Mouse (Mus musculus) midbrain, embryonic 16.5 days (tissue): ENCODE results near the gene Oxct2b. TPM values are rescaled to one million over a fixed set of nuclear protein-coding genes. Genes with fewer than 3 reads are reported as not detected.
"Not testable (repeated sequence)": the region's sequence is repeated elsewhere in the genome, so short reads cannot be mapped to it uniquely, and the experiment has no call there.

Source experiments
- ATAC-seq: fragments of 200-750 bp; cut with Nextera tagmentation; 2 replicates; pipeline ENCODE4 v1.8.0; 2017; ENCODE audit warnings: moderate TSS enrichment
- H3K27ac ChIP-seq: fragments of 300-500 bp; sonication (generic); 2 replicates; pipeline ENCODE4 v1.5.1; 2014; ENCODE audit warnings: mild to moderate bottlenecking, low read length, mixed read lengths
- H3K27me3 ChIP-seq: fragments of 300-500 bp; sonication (generic); 2 replicates; pipeline ENCODE4 v1.6.1; 2014; ENCODE audit warnings: low read depth, low read length, mixed read lengths; ENCODE audit not compliant: control insufficient read depth, insufficient read depth
- H3K36me3 ChIP-seq: fragments of 300-500 bp; sonication (generic); 2 replicates; pipeline ENCODE4 v1.6.1; 2014; ENCODE audit warnings: mild to moderate bottlenecking, low read length, moderate library complexity, mixed read lengths; ENCODE audit not compliant: control insufficient read depth, insufficient read depth
- H3K4me1 ChIP-seq: fragments of 300-500 bp; sonication (generic); 2 replicates; pipeline ENCODE4 v1.6.1; 2014; ENCODE audit warnings: mild to moderate bottlenecking, low read length, mixed read lengths; ENCODE audit not compliant: control insufficient read depth, insufficient read depth
- H3K4me2 ChIP-seq: fragments of 300-500 bp; sonication (generic); 2 replicates; pipeline ENCODE4 v1.6.1; 2014; ENCODE audit warnings: mild to moderate bottlenecking, low read length, mixed read lengths
- H3K4me3 ChIP-seq: fragments of 300-500 bp; sonication (generic); 2 replicates; pipeline ENCODE4 v1.5.1; 2014; ENCODE audit warnings: low read depth, mild to moderate bottlenecking, low read length, moderate library complexity, mixed read lengths
- H3K9ac ChIP-seq: fragments of 300-500 bp; sonication (generic); 2 replicates; pipeline ENCODE4 v1.6.1; 2014; ENCODE audit warnings: low read depth, low read length, mixed read lengths
- H3K9me3 ChIP-seq: fragments of 300-500 bp; sonication (generic); replicated peaks from 2 replicates; pipeline ENCODE4 v1.6.1; 2014; ENCODE audit warnings: mild to moderate bottlenecking, low read length, mixed read lengths; ENCODE audit not compliant: control insufficient read depth, poor library complexity, severe bottlenecking
- WGBS: fragments of 180-500 bp; shearing (Covaris S2); extraction: QIAGEN DNeasy Blood & Tissue Kit; methylation state at CpG from one replicate; pipeline ENCODE4 v1.1.7; 2014; 5-methylcytosine and 5-hydroxymethylcytosine counted together
- polyA plus RNA-seq: library from polyadenylated mRNA; unstranded; fragments of >200 nt; fragmentation: Nextera tagmentation; extraction: Ambion mirVana; gene quantifications from 2 replicates; pipeline ENCODE4 v1.2.1, GENCODE M21; 2015

Oxct2b gene
- polyA plus RNA-seq, 1 experiment from 2014 or later: 0.54 TPM

DNA sequence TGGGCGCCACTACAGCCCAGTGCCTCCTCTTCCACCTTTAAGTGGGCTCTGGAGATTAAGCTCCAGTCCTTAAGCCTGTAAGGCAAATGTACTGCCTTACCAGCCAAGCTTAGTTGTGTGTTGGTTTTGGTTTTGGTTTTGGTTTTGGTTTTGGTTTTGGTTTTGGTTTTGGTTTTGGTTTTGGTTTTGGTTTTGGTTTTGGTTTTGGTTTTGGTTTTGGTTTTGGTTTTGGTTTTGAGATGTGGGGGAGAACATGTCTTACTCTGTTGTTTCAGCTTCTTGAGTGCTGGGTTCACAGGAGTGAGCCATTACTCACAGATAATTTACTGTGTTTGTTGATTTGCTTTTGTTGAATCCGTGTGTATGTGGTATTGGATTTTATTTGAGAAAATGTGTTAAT lies 30.8 kb upstream of the Oxct2b start:
- no peak for ATAC-seq
- no peak overlapping the region for H3K27ac ChIP-seq
- H3K27me3 ChIP-seq: no peaks in the 10 kb centered on the region
- 74% methylated on average over 2 of the region's 2 CpGs for WGBS
- H3K4me2 ChIP-seq: no peak overlapping the region
- H3K9ac ChIP-seq: no peak overlapping the region
- H3K4me3 ChIP-seq: no peak overlapping the region
- H3K4me1 ChIP-seq: no peaks in the 10 kb centered on the region
- no peaks in the 10 kb centered on the region for H3K9me3 ChIP-seq
- H3K36me3 ChIP-seq: no peaks in the 10 kb centered on the region

DNA sequence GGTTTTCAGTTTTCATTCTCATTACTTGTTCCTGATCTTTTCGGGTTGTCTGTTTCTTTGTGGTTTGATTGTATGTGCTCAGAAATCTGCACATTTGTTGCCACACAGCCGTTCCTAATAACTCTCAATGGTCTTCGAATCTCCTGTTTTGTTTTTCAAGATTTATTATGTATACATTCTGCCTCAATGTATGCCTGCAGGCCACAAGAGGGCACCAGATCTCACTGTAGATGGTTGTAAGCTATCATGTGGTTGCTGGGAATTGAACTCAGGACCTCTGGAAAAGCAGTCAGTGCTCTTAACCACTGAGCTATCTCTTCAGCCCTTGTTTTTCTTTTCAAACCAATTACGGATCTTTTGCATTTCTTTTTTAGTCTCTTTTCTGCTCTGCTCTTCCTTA lies 29.7 kb upstream of the Oxct2b start:
- WGBS: 88% methylated on average over 4 of the region's 4 CpGs
- no peak overlapping the region for H3K9ac ChIP-seq
- H3K9me3 ChIP-seq: no peaks in the 10 kb centered on the region
- no peaks in the 10 kb centered on the region for H3K36me3 ChIP-seq
- ATAC-seq: no peak
- H3K4me1 ChIP-seq: no peaks in the 10 kb centered on the region
- H3K27ac ChIP-seq: no peak overlapping the region
- H3K27me3 ChIP-seq: no peaks in the 10 kb centered on the region
- no peak overlapping the region for H3K4me2 ChIP-seq
- no peak overlapping the region for H3K4me3 ChIP-seq

DNA sequence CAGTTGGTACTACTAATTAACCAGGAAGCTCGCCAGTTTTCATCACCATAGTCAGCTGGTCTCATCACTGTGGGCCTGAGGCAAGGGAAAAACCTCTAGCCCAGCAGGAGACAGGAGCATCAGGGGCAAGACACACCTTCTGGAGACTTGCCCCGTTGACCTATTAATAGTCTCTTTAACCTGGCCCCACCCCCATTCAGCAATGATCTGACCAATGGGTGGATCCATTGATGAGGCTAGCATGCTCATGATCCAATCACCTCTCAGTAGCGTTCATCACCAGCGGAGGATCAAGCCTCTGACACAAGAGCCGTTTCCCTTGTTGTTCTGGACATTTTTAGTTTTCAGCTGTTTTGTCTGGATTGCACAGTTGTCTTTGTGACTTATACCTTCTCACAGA lies 23.4 kb upstream of the Oxct2b start:
- H3K4me1 ChIP-seq: no peaks in the 10 kb centered on the region

DNA sequence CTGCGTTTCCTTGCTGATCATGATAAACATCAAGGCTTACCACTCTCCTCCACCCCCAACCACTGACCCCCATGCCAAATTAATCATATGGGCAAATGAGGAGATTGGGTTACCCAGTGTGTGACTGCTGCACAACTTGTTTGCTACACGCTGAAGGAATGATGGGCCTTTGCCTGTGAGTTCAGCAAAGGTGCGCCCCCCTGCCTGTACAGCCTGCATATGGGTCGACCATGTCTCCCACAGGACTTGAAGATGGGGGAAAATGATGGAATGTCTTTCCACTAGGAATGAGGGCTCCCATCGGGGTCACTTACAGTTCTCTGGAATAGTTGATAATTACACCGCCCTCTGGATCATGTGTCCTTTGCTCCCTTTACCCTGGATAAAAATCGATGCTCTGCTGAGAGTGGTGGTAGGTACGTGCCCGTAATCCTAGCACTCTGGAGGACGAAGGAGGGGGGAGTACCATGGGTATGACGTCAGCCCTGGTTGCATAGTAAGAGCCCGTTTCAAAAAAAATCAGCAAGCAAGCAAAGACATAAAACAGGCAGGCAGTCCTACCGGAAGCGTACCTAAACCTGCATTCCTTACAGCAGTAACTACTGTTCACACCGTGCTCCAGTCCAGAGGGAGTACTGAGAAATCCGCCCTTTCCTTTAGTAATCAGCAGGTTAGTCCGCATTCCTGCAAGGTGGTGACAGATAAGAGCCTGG lies 22.8 kb upstream of the Oxct2b start:
- H3K36me3 ChIP-seq: no peaks in the 10 kb centered on the region
- H3K27ac ChIP-seq: no peak overlapping the region
- no peak overlapping the region for H3K4me3 ChIP-seq
- H3K4me2 ChIP-seq: no peak overlapping the region
- no peaks in the 10 kb centered on the region for H3K9me3 ChIP-seq
- 66% methylated on average over 17 of the region's 17 CpGs for WGBS
- no peaks in the 10 kb centered on the region for H3K27me3 ChIP-seq
- no peak for ATAC-seq
- no peaks in the 10 kb centered on the region for H3K4me1 ChIP-seq
- H3K9ac ChIP-seq: no peak overlapping the region

More for the DNA sequence above, 23.4 kb upstream of the Oxct2b start:
- 66% methylated on average over 5 of the region's 5 CpGs for WGBS
- H3K27me3 ChIP-seq: no peaks in the 10 kb centered on the region
- H3K9me3 ChIP-seq: no peaks in the 10 kb centered on the region
- no peak overlapping the region for H3K4me3 ChIP-seq
- H3K4me2 ChIP-seq: no peak overlapping the region
- H3K27ac ChIP-seq: no peak overlapping the region
- H3K9ac ChIP-seq: no peak overlapping the region
- no peaks in the 10 kb centered on the region for H3K36me3 ChIP-seq
- no peak for ATAC-seq

DNA sequence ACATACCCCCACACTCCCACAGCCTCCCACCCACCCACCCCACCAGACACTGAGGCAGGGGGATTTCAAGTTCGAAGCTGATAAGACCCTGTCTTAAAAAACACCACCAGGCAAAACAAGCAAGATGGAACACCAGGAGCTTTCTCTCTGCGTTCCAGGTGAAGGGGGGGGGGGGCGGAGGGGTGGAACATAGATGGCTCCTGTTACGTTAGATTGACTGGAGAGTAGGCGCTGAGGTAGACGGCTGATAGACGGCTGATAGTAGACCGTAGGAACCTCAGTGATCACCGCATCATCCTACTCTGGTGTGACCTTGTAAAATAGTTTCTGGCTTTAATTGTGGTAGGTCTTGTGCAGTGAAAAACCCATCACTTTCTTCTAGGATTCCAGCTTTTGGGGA lies 22.2 kb upstream of the Oxct2b start:
- no peaks in the 10 kb centered on the region for H3K27me3 ChIP-seq
- no peak overlapping the region for H3K9ac ChIP-seq
- no peak overlapping the region for H3K4me2 ChIP-seq
- no peak overlapping the region for H3K27ac ChIP-seq
- 79% methylated on average over 8 of the region's 9 CpGs for WGBS
- H3K9me3 ChIP-seq: no peaks in the 10 kb centered on the region
- H3K36me3 ChIP-seq: no peaks in the 10 kb centered on the region
- no peaks in the 10 kb centered on the region for H3K4me1 ChIP-seq
- ATAC-seq: no peak
- H3K4me3 ChIP-seq: no peak overlapping the region

DNA sequence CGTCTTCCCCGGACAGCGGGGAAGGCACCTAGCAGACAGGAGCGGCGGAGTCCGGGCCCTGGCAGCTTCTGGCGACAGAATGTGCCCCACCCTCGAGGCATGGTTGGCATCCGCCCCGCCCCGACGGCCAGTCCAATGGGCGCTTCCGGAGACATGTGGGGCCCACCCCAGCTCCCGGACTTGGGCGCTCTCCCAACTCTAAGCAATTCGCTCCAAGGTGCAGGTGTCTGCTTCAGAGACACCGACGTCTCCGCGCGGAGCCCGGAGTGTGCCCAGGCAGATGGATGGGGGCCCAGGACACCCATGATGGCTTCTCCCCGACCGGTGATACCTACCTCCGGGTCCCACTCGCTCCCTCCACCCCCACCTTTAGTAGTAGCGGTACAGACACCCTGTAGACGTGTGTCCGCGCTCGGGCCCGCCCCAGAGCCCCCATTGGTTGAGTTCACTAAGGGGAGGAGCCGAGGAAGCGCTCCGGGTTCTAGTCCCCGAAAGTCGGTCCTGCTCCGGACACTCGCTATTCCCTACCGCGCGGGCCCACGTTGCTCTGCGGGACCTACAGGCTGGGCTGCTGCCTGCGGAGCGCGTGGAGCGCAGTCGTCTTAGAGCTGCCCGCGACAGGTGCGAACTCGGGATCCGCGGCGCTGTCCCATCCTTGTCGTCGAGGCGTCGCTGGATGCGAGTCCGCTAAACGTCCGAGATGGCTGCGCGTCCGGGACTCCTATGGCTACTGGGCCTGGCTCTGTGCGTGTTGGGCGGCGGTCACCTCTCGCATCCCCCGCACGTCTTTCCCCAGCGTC lies 11.2 kb upstream of the Oxct2b start, which contains the start of gene Bmp8b:
Gene Bmp8b (plus strand): TSS at position 515 of the 800 bp plus-strand sequence.
- H3K9me3 ChIP-seq: no peaks in the 10 kb centered on the region
- H3K4me2 ChIP-seq: peak within 1 kb of the TSS; percentile 58
- no peak within 1 kb of the TSS for H3K27ac ChIP-seq
- no peaks in the 10 kb centered on the region for H3K36me3 ChIP-seq
- 6% methylated on average over 74 of the region's 75 CpGs for WGBS
- H3K4me3 ChIP-seq: peak within 1 kb of the TSS; percentile 31
- peak; percentile 60 for ATAC-seq
- H3K4me1 ChIP-seq: peaks cover 6% of the 10 kb centered on the region; the same call in 1 of the 2 replicates
- H3K27me3 ChIP-seq: peaks cover 28% of the 10 kb centered on the region
- peak within 1 kb of the TSS; percentile 13; the same call in 1 of the 2 replicates for H3K9ac ChIP-seq

DNA sequence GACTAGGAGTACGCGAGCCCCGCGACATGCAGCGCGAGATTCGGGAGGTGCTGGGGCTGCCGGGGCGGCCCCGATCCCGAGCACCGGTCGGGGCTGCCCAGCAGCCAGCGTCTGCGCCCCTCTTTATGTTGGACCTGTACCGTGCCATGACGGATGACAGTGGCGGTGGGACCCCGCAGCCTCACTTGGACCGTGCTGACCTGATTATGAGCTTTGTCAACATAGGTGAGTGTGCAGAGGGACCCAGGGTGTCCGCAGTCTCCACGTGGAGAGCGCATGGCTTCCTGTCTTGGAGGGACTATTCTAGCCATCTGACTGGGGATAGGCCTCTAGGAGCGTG lies 10.6 kb upstream of the Oxct2b start:
- peak overlapping the region; percentile 31 for H3K4me3 ChIP-seq
- no peaks in the 10 kb centered on the region for H3K9me3 ChIP-seq
- H3K9ac ChIP-seq: peak overlapping the region; percentile 13; the same call in 1 of the 2 replicates
- ATAC-seq: peak; percentile 42; the same call in 1 of the 2 replicates
- WGBS: 35% methylated on average over 24 of the region's 24 CpGs
- H3K4me2 ChIP-seq: peak overlapping the region; percentile 58
- H3K27me3 ChIP-seq: peaks cover 28% of the 10 kb centered on the region
- H3K27ac ChIP-seq: no peak overlapping the region
- peaks cover 6% of the 10 kb centered on the region; the same call in 1 of the 2 replicates for H3K4me1 ChIP-seq
- no peaks in the 10 kb centered on the region for H3K36me3 ChIP-seq

DNA sequence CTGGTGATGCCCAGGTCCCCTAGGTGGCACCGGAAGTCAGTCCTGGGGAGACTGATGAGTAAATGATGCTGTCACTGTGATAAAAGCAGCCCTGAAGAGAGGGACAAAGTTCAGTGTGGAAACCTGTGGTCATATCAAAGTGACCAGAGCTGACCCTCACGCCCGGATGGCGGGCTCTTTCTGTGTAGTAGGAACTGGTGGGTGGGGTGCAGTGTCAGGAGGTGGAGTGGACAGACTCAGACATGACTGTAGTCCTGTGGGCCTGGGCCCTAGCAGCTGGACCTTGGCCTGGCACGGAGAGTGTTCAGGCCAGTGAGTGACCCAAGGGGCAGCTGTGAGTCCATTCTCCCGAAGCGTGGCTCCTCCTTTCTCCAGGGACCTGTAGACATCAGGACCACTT lies 10.1 kb upstream of the Oxct2b start:
- H3K4me1 ChIP-seq, H3K9me3 ChIP-seq, ATAC-seq: not testable (repeated sequence)

DNA sequence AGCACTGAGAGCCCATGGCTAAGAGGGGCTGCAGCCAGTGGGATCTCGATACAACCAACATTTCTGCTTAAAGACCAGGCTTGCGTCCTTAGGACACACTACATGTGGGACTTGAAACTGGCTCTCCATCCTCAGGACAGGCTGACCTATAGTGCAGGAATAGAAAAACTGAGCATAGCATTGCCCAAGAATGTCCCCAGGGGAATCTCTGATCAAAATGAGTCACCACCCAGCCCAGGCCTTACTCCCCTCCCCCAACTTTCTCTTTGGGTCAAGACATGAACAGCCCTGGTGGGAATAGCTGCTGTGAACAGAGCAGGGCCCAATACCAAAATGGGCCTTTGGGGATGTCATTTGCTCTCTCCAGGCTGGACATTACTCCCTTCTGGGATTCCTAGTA lies 9.2 kb upstream of the Oxct2b start:
- 85% methylated on average over 2 of the region's 2 CpGs for WGBS
- Histone ChIP-seq H3K4me2 (no peak overlapping the region), H3K27ac (no peak overlapping the region), H3K4me3 (no peak overlapping the region), H3K9me3 (no peaks in the 10 kb centered on the region), H3K27me3 (peaks cover 28% of the 10 kb centered on the region), H3K36me3 (no peaks in the 10 kb centered on the region), H3K9ac (no peak overlapping the region), H3K4me1 (peaks cover 6% of the 10 kb centered on the region; the same call in 1 of the 2 replicates)
- no peak for ATAC-seq

More for the DNA sequence above, 10.1 kb upstream of the Oxct2b start:
- not testable (repeated sequence) for H3K36me3 ChIP-seq, H3K4me3 ChIP-seq, H3K9ac ChIP-seq, H3K4me2 ChIP-seq, H3K27ac ChIP-seq
- peaks cover 28% of the 10 kb centered on the region for H3K27me3 ChIP-seq
- 91% methylated on average over 7 of the region's 7 CpGs for WGBS
